ENCODE assay signal across 23 mouse cellular contexts in the genomic region with DNA sequence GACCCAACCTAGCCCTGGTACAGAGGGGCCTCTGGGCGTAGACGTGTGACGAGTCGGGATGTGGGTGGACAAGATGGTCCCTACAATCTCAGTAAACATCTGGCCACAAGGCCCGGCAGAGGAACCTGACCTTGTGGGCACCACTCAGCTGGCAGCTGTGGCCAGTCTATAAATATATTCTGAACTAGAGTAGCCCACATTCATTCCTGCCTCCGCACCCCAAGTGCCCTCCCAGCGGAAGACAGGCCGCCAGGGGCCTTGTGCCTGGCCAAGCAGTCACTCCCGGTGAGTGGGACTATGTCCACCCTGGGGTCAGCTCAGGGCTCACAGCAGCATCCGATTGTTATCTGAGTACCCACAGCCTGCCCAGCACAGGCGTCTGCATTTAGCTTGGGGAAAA. TPM values are rescaled to one million over a fixed set of nuclear protein-coding genes. Genes with fewer than 3 reads are reported as not detected.
DNase-seq lines count a peak whose midpoint lies in the region; ATAC-seq and TF ChIP-seq lines count a peak whose summit lies in the region.
"Had no signal": no experiment of that assay in that cellular context is flagged by ENCODE, and none has a peak within 500 bp of the region (broad histone marks: within the 10 kb centered on the region; RNA-seq: fewer than 3 reads in every experiment).

No protein-coding gene starts in this region.

- no peak for TF ChIP-seq EP300 in stomach, postnatal 0 days (optimal IDR thresholded peaks at IDR 0.05)

- H3K4me3 ChIP-seq in gastrocnemius, adult 2 months, result peak overlapping the region; percentile 36
- H3K4me3 ChIP-seq in stomach, embryonic 15.5 days (replicated peaks), result no peak overlapping the region
- no peak overlapping the region for H3K4me3 ChIP-seq in stomach, postnatal 0 days (ENCODE audit: low read depth, low read length)
- H3K4me3 ChIP-seq in forebrain, embryonic 10.5 days, result no peak overlapping the region
- H3K4me3 ChIP-seq in forebrain, postnatal 0 days (ENCODE audit: low read depth, low read length), result no peak overlapping the region
- H3K4me3 ChIP-seq: hindbrain, embryonic 15.5 days; intestine, embryonic 15.5 days; limb, embryonic 13.5 days; lung, embryonic 15.5 days had no signal

- no peak for ATAC-seq in stomach, embryonic 15.5 days (ENCODE audit: insufficient read depth, low FRiP score, low read depth)
- ATAC-seq in stomach, postnatal 0 days (ENCODE audit: low FRiP score, low TSS enrichment), result no peak
- no peak for ATAC-seq in forebrain, postnatal 0 days
- ATAC-seq: intestine, embryonic 15.5 days had no signal

- no peaks in the 10 kb centered on the region for H3K36me3 ChIP-seq in stomach, embryonic 15.5 days
- no peaks in the 10 kb centered on the region for H3K36me3 ChIP-seq in stomach, postnatal 0 days (ENCODE audit: control insufficient read depth, insufficient read depth, low read length)
- H3K36me3 ChIP-seq in forebrain, embryonic 10.5 days (replicated peaks), result no peaks in the 10 kb centered on the region
- no peaks in the 10 kb centered on the region for H3K36me3 ChIP-seq in forebrain, postnatal 0 days (ENCODE audit: insufficient read depth)
- H3K36me3 ChIP-seq: hindbrain, embryonic 15.5 days; intestine, embryonic 15.5 days; limb, embryonic 13.5 days; lung, embryonic 15.5 days had no signal

- H3K9me3 ChIP-seq in stomach, embryonic 15.5 days, result no peaks in the 10 kb centered on the region
- H3K9me3 ChIP-seq in stomach, postnatal 0 days (ENCODE audit: control insufficient read depth, low read length), result no peaks in the 10 kb centered on the region
- H3K9me3 ChIP-seq in forebrain, embryonic 10.5 days, result no peaks in the 10 kb centered on the region
- no peaks in the 10 kb centered on the region for H3K9me3 ChIP-seq in forebrain, postnatal 0 days (ENCODE audit: low read length)
- H3K9me3 ChIP-seq: hindbrain, embryonic 15.5 days; intestine, embryonic 15.5 days; limb, embryonic 13.5 days; lung, embryonic 15.5 days had no signal

- DNase-seq in gastrocnemius, adult 2 months, result peak; percentile 78
- DNase-seq in gastrocnemius, postnatal 36 days, result no peak
- DNase-seq in stomach, postnatal 0 days (ENCODE audit: low spot score), result no peak
- peak; percentile 67 to 76 for DNase-seq in heart, postnatal 10 days
- DNase-seq in forebrain, embryonic 10.5 days (ENCODE audit: extremely low spot score, low spot score), result no peak
- DNase-seq in urinary bladder, postnatal 10 days (ENCODE audit: low spot score), result no peak
- DNase-seq in forebrain, postnatal 0 days, result no peak
- DNase-seq: adrenal gland, postnatal 36 days; cerebellum, adult 11-12 months; cerebellum, postnatal 25 days; embryo, embryonic 11 days; kidney, postnatal 36 days; layer of hippocampus, adult 9-11 months; lung, postnatal 4 days; retina, postnatal 1 day; right cerebral cortex, postnatal 4 days; thymus, postnatal 36 days had no signal

- intact Hi-C loops in gastrocnemius, adult 2 months (cut with DNase I), result no loop called here
- intact Hi-C loops in gastrocnemius, postnatal 36 days (cut with DNase I), result no loop called here
- intact Hi-C loops in heart, postnatal 10 days (cut with DNase I), result no loop called here

- peaks cover 15% of the 10 kb centered on the region for H3K4me1 ChIP-seq in stomach, embryonic 15.5 days
- H3K4me1 ChIP-seq in stomach, postnatal 0 days (replicated peaks; ENCODE audit: control insufficient read depth, insufficient read depth), result peaks cover 5% of the 10 kb centered on the region; the same call in 1 of the 2 replicates
- H3K4me1 ChIP-seq in forebrain, embryonic 10.5 days, result peaks cover 27% of the 10 kb centered on the region
- H3K4me1 ChIP-seq in forebrain, postnatal 0 days (ENCODE audit: insufficient read depth), result no peaks in the 10 kb centered on the region
- H3K4me1 ChIP-seq: hindbrain, embryonic 15.5 days had no signal

- 65% methylated on average over 11 of the region's 11 CpGs for WGBS in stomach, embryonic 15.5 days
- WGBS in stomach, postnatal 0 days, result 58% methylated on average over 11 of the region's 11 CpGs
- WGBS in forebrain, embryonic 10.5 days, result 83% methylated on average over 11 of the region's 11 CpGs
- 86% methylated on average over 11 of the region's 11 CpGs for WGBS in forebrain, postnatal 0 days

- TF ChIP-seq CTCF in gastrocnemius, adult 2 months (IDR thresholded peaks at IDR 0.05), result no peak; the same call in 1 of the 2 replicates
- no peak for TF ChIP-seq CTCF in stomach, postnatal 0 days (IDR thresholded peaks at IDR 0.05; ENCODE audit: low read depth)
- TF ChIP-seq CTCF in forebrain, postnatal 0 days (IDR thresholded peaks at IDR 0.05; ENCODE audit: low read depth), result no peak

- 0 out of 2 replicates have a peak overlapping the region, but pooled peaks have one; percentile 6 for H3K4me2 ChIP-seq in stomach, embryonic 15.5 days
- no peak overlapping the region for H3K4me2 ChIP-seq in stomach, postnatal 0 days (replicated peaks; ENCODE audit: low read depth)
- H3K4me2 ChIP-seq in forebrain, postnatal 0 days (ENCODE audit: low read depth), result no peak overlapping the region
- H3K4me2 ChIP-seq: hindbrain, embryonic 15.5 days; intestine, embryonic 15.5 days; limb, embryonic 13.5 days; lung, embryonic 15.5 days had no signal

- H3K9ac ChIP-seq in stomach, embryonic 15.5 days, result no peak overlapping the region
- H3K9ac ChIP-seq in stomach, postnatal 0 days (ENCODE audit: low read length), result no peak overlapping the region
- no peak overlapping the region for H3K9ac ChIP-seq in forebrain, postnatal 0 days
- H3K9ac ChIP-seq: hindbrain, embryonic 15.5 days; intestine, embryonic 15.5 days; limb, embryonic 13.5 days; liver, embryonic 14.5 days; lung, embryonic 15.5 days had no signal

- peak overlapping the region; percentile 78 for H3K27ac ChIP-seq in gastrocnemius, adult 2 months
- no peak overlapping the region for H3K27ac ChIP-seq in stomach, embryonic 15.5 days
- no peak overlapping the region for H3K27ac ChIP-seq in stomach, postnatal 0 days (replicated peaks)
- no peak overlapping the region for H3K27ac ChIP-seq in forebrain, embryonic 10.5 days
- H3K27ac ChIP-seq in forebrain, postnatal 0 days (ENCODE audit: low read depth, low read length), result no peak overlapping the region
- H3K27ac ChIP-seq: hindbrain, embryonic 15.5 days; intestine, embryonic 15.5 days; limb, embryonic 13.5 days; liver, embryonic 14.5 days; lung, embryonic 15.5 days had no signal

- no peaks in the 10 kb centered on the region for H3K27me3 ChIP-seq in stomach, embryonic 15.5 days (replicated peaks)
- no peaks in the 10 kb centered on the region for H3K27me3 ChIP-seq in stomach, postnatal 0 days (ENCODE audit: control insufficient read depth, insufficient read depth, low read length)
- H3K27me3 ChIP-seq in forebrain, embryonic 10.5 days (ENCODE audit: poor library complexity, severe bottlenecking), result peaks cover 15% of the 10 kb centered on the region
- no peaks in the 10 kb centered on the region for H3K27me3 ChIP-seq in forebrain, postnatal 0 days (ENCODE audit: insufficient read depth, low read length)
- H3K27me3 ChIP-seq: hindbrain, embryonic 15.5 days; limb, embryonic 13.5 days had no signal

RNA-seq across cellular contexts. Expression of a gene that starts 43.7 kb away (rescaled TPM):
- total RNA-seq in gastrocnemius, adult 2 months (2021), result 1 to 10 TPM; 6.6 to 8.8 TPM
- 1 to 10 TPM; 5.6 to 8.9 TPM for total RNA-seq in gastrocnemius, postnatal 36 days (2021)
- 5.6 and 5.7 TPM in 2 replicates for polyA plus RNA-seq in stomach, embryonic 15.5 days (2015; fragmentation: Nextera tagmentation; extraction: Ambion mirVana)
- 2.3 and 2.8 TPM in 2 replicates for polyA plus RNA-seq in stomach, postnatal 0 days (2015; fragmentation: Nextera tagmentation; extraction: Ambion mirVana)
- total RNA-seq in heart, postnatal 10 days (2021), result 10 to 100 TPM; 35.3 to 38.0 TPM
- 0.82 and 0.88 TPM in 2 replicates for polyA plus RNA-seq in forebrain, embryonic 10.5 days (2016; fragmentation: Nextera tagmentation; extraction: Ambion mirVana)
- 9.5 and 10.1 TPM in 2 replicates for total RNA-seq in forebrain, postnatal 0 days (2014; rRNA removed)
- 0.87 and 1.1 TPM in 2 replicates for polyA plus RNA-seq in forebrain, postnatal 0 days (2015; fragmentation: Nextera tagmentation; extraction: Ambion mirVana)

Comparison
In these comparisons a context has a peak if more than half of its experiments do, and no peak if none do; other contexts are left out.
1. DNase-seq: peak in gastrocnemius, adult 2 months (single experiment) and heart, postnatal 10 days (2 of 2); none in gastrocnemius, postnatal 36 days (0 of 2), stomach, postnatal 0 days (single experiment), forebrain, embryonic 10.5 days (single experiment), urinary bladder, postnatal 10 days (single experiment) and forebrain, postnatal 0 days (single experiment).